Mouse (Mus musculus) lung, postnatal 0 days (tissue): Measurements from ENCODE around the gene Rdh7. TPM values are rescaled to one million over a fixed set of nuclear protein-coding genes. Genes with fewer than 3 reads are reported as not detected.

Source experiments
- ATAC-seq: fragments of 200-750 bp; cut with Nextera tagmentation; 2 replicates; pipeline ENCODE4 v1.8.0; 2017; ENCODE audit warnings: moderate library complexity
- DNase-seq: peaks from one replicate; pipeline ENCODE4 v3.0.0-alpha.2; 2016; ENCODE audit warnings: low spot score
- H3K27ac ChIP-seq: fragments of 300-500 bp; sonication (generic); 2 replicates; pipeline ENCODE4 v1.5.1; 2014; ENCODE audit warnings: antibody characterized with exemption, mild to moderate bottlenecking, low read length, mixed read lengths
- H3K27me3 ChIP-seq: fragments of 300-500 bp; sonication (generic); replicated peaks from 2 replicates; pipeline ENCODE4 v1.6.1; 2014; ENCODE audit warnings: low read length, mixed read lengths; ENCODE audit not compliant: insufficient read depth
- H3K36me3 ChIP-seq: fragments of 300-500 bp; sonication (generic); 2 replicates; pipeline ENCODE4 v1.6.1; 2014; ENCODE audit warnings: low read length, mixed read lengths; ENCODE audit not compliant: insufficient read depth
- H3K4me1 ChIP-seq: fragments of 300-500 bp; sonication (generic); 2 replicates; pipeline ENCODE4 v1.6.1; 2014; ENCODE audit warnings: antibody characterized with exemption, low read depth, low read length, mixed read lengths; ENCODE audit not compliant: insufficient read depth
- H3K4me2 ChIP-seq: fragments of 300-500 bp; sonication (generic); replicated peaks from 2 replicates; pipeline ENCODE4 v1.6.1; 2014; ENCODE audit warnings: low read depth, mild to moderate bottlenecking, low read length, moderate library complexity, mixed read lengths
- H3K4me3 ChIP-seq: fragments of 300-500 bp; sonication (generic); 2 replicates; pipeline ENCODE4 v1.5.1; 2014; ENCODE audit warnings: low read depth, low read length
- H3K9ac ChIP-seq: fragments of 300-500 bp; sonication (generic); replicated peaks from 2 replicates; pipeline ENCODE4 v1.6.1; 2014; ENCODE audit warnings: low read depth, mild to moderate bottlenecking
- H3K9me3 ChIP-seq: fragments of 300-500 bp; sonication (generic); 2 replicates; pipeline ENCODE4 v1.6.1; 2016; ENCODE audit warnings: low read length, mixed read lengths
- CTCF ChIP-seq: IDR thresholded peaks from 2 replicates; pipeline ENCODE4 v1.5.1; 2016; ENCODE audit warnings: antibody characterized with exemption, mild to moderate bottlenecking
- EP300 ChIP-seq: IDR thresholded peaks from 2 replicates; pipeline ENCODE4 v1.6.1; 2016; ENCODE audit warnings: antibody characterized with exemption, mild to moderate bottlenecking, control low read depth
- WGBS: fragments of 180-500 bp; shearing (Covaris S2); extraction: QIAGEN DNeasy Blood & Tissue Kit; methylation state at CpG from one replicate; pipeline ENCODE4 v1.1.7; 2014; 5-methylcytosine and 5-hydroxymethylcytosine counted together
- polyA plus RNA-seq: library from polyadenylated mRNA; unstranded; fragments of >200 nt; fragmentation: Nextera tagmentation; extraction: Ambion mirVana; gene quantifications from 2 replicates; pipeline ENCODE4 v1.2.1, GENCODE M21; 2015

Rdh7 gene
- polyA plus RNA-seq, 1 experiment from 2014 or later, result not detected

DNA sequence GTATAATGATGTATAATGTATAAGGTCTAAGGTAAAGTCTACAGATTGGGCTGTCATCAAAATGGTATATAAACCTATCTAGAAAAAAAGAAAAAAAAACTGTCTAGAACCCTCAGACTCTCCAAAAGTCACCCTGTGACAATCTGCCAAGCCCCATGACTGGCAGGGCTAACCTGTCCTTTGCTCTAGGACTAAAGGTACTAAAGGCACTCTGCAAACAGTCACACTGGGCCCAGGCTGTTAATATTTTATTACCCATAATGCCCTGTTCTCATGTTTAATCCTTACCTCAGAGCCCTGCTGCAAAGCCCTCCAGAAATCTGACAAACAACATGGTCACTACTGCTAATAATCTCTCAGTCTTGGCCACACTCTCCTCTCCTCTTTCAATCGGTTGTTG is 2.1 kb downstream of the Rdh7 start:
- TF ChIP-seq EP300, result no peak
- TF ChIP-seq CTCF, result no peak
- no peak overlapping the region for H3K27ac ChIP-seq
- H3K4me2 ChIP-seq, result no peak overlapping the region
- no peaks in the 10 kb centered on the region for H3K9me3 ChIP-seq
- no peaks in the 10 kb centered on the region for H3K36me3 ChIP-seq
- no peak overlapping the region for H3K4me3 ChIP-seq
- no peaks in the 10 kb centered on the region for H3K4me1 ChIP-seq
- no peak for ATAC-seq
- WGBS, result 68% methylated on average over 1 of the region's 1 CpGs
- no peak for DNase-seq
- H3K9ac ChIP-seq, result no peak overlapping the region
- H3K27me3 ChIP-seq, result no peaks in the 10 kb centered on the region

- TF ChIP-seq EP300 (no peak), CTCF (peak; percentile 34; the same call in 1 of the 2 replicates)
- H3K4me3 ChIP-seq, result no peak overlapping the region
- H3K9ac ChIP-seq, result no peak overlapping the region
- no peaks in the 10 kb centered on the region for H3K9me3 ChIP-seq
- no peak overlapping the region for H3K4me2 ChIP-seq
- H3K4me1 ChIP-seq, result peaks cover 11% of the 10 kb centered on the region; the same call in 1 of the 2 replicates
- no peaks in the 10 kb centered on the region for H3K36me3 ChIP-seq
- DNase-seq (peak; percentile 76), ATAC-seq (peak; percentile 46; the same call in 1 of the 2 replicates)
- no peaks in the 10 kb centered on the region for H3K27me3 ChIP-seq
- WGBS, result 64% methylated on average over 4 of the region's 4 CpGs
- H3K27ac ChIP-seq, result no peak overlapping the region
These were observed 7.6 kb downstream of the Rdh7 start for GRCm38 (mm10) chr10:127881041-127881440.

- ATAC-seq (peak; percentile 14; the same call in 1 of the 2 replicates), DNase-seq (peak; percentile 18)
- no peaks in the 10 kb centered on the region for H3K9me3 ChIP-seq
- no peak overlapping the region for H3K27ac ChIP-seq
- no peak overlapping the region for H3K4me3 ChIP-seq
- H3K36me3 ChIP-seq, result no peaks in the 10 kb centered on the region
- H3K27me3 ChIP-seq, result no peaks in the 10 kb centered on the region
- WGBS, result 74% methylated on average over 3 of the region's 3 CpGs
- H3K4me2 ChIP-seq, result no peak overlapping the region
- no peak for TF ChIP-seq CTCF
- TF ChIP-seq EP300, result no peak
- H3K9ac ChIP-seq, result no peak overlapping the region
- peaks cover 11% of the 10 kb centered on the region; the same call in 1 of the 2 replicates for H3K4me1 ChIP-seq
These were observed 9.4 kb downstream of the Rdh7 start for GRCm38 (mm10) chr10:127879155-127879688.

- WGBS, result 41% methylated on average over 3 of the region's 3 CpGs
- Histone ChIP-seq H3K27me3 (no peaks in the 10 kb centered on the region), H3K4me3 (no peak overlapping the region), H3K9me3 (no peaks in the 10 kb centered on the region), H3K4me1 (peaks cover 11% of the 10 kb centered on the region; the same call in 1 of the 2 replicates), H3K9ac (no peak overlapping the region), H3K36me3 (no peaks in the 10 kb centered on the region), H3K4me2 (no peak overlapping the region), H3K27ac (no peak overlapping the region)
- peak; percentile 73 for DNase-seq
- peak; percentile 81 for ATAC-seq
- TF ChIP-seq CTCF (no peak), EP300 (no peak; the same call in 1 of the 2 replicates)
These were observed 10.2 kb downstream of the Rdh7 start for GRCm38 (mm10) chr10:127878262-127879057.

- Histone ChIP-seq H3K4me1 (peaks cover 11% of the 10 kb centered on the region; the same call in 1 of the 2 replicates), H3K9ac (no peak overlapping the region), H3K4me3 (no peak overlapping the region), H3K4me2 (no peak overlapping the region), H3K36me3 (no peaks in the 10 kb centered on the region), H3K27me3 (no peaks in the 10 kb centered on the region), H3K9me3 (no peaks in the 10 kb centered on the region), H3K27ac (no peak overlapping the region)
- peak; percentile 69 for ATAC-seq
- TF ChIP-seq CTCF, result no peak
- TF ChIP-seq EP300, result no peak
- DNase-seq, result peak; percentile 35
- 19% methylated on average over 2 of the region's 2 CpGs for WGBS
These were observed 10.9 kb downstream of the Rdh7 start for GRCm38 (mm10) chr10:127877681-127878080.

GRCm38 (mm10) chr10:127872484-127872883 is 16.1 kb downstream of the Rdh7 start:
- 64% methylated on average over 4 of the region's 4 CpGs for WGBS
- Histone ChIP-seq H3K4me2 (no peak overlapping the region), H3K4me1 (no peaks in the 10 kb centered on the region), H3K36me3 (no peaks in the 10 kb centered on the region), H3K9me3 (no peaks in the 10 kb centered on the region), H3K27me3 (no peaks in the 10 kb centered on the region), H3K9ac (no peak overlapping the region), H3K4me3 (no peak overlapping the region), H3K27ac (no peak overlapping the region)
- DNase-seq (peak; percentile 25), ATAC-seq (no peak)
- TF ChIP-seq EP300, result no peak
- TF ChIP-seq CTCF, result peak; percentile 68
